Mouse (Mus musculus): ENCODE results near the gene Mrps7. TPM values are rescaled to one million over a fixed set of nuclear protein-coding genes. Genes with fewer than 3 reads are reported as not detected.

Mrps7 gene
- polyA plus RNA-seq (2012; rRNA removed) (40.2 and 47.4 TPM in 2 replicates), polyA plus RNA-seq (2014; fragmentation: Nextera tagmentation; extraction: Ambion mirVana) (86.6 and 89.0 TPM in 2 replicates)

DNA sequence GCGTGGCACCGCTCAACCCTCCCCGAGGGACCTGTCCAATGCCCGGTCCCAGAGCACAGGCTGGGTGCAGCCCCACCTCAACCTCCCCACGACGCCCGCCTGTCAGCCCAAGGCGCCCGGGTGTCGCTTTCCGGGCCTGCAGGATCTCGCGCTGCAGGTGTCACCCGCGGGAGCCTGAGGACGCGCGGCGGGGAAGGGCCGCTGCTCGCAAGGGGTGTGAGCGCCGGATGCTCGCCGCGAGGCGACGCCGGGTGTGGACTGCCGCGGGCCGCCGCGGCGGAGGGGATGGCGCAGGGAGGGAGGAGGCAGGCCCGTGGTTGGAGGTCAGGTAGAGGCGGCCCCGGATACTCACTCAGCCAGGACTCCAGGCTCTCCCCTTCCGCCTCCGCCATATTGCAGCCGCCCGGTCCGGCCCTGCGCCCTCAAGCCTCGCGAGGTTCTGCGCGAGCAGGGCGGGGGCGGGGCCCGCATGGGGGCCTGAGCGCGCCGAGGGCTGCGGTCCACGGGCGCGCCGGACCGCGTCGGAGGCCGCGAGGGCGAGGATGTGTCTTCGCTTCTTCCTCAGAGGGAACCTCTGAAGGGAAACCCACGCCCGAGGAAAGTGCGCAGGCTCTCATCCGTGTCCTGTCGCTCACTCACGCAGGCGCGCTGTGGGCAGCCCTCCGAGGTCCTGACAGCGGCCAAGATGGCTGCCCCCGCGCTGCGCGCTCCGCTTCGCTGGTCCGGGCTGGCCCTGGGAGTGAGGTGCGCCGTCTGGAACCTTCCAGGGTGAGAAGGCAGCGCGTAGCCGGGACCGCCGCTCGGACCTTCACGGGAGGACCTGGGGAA, at the start of gene Mrps7, which contains the start of gene Gga3:
Gene Mrps7 (plus strand): TSS at position 450 of the 828 bp plus-strand sequence.
Gene Gga3 (minus strand): TSS at position 576 of the 828 bp plus-strand sequence.
- H3K36me3 ChIP-seq (ENCODE audit: control insufficient read depth, insufficient read depth, low read length) = peaks cover 48% of the 10 kb centered on the region
- no peaks in the 10 kb centered on the region for H3K9me3 ChIP-seq (ENCODE audit: control insufficient read depth, low read length)
- H3K4me2 ChIP-seq (replicated peaks; ENCODE audit: low read depth, low read length, severe bottlenecking) = peak within 1 kb of the TSS; percentile 94
- peak; percentile 96 for TF ChIP-seq POLR2A (IDR thresholded peaks at IDR 0.05; ENCODE audit: borderline replicate concordance, extremely low read depth, insufficient read depth, insufficient read length)
- H3K27me3 ChIP-seq (ENCODE audit: control insufficient read depth, insufficient read depth, low read length) = no peaks in the 10 kb centered on the region
- peaks cover 14% of the 10 kb centered on the region for H3K4me1 ChIP-seq (ENCODE audit: control insufficient read depth, insufficient read depth, low read length)
- H3K9ac ChIP-seq (ENCODE audit: low read depth, low read length, severe bottlenecking) = peak within 1 kb of the TSS; percentile 90
- ATAC-seq (ENCODE audit: low FRiP score, low read depth) (peak; percentile 98), DNase-seq (ENCODE audit: low spot score) (peak; percentile 80)
- 2% methylated on average over 52 of the region's 93 CpGs for WGBS
- H3K4me3 ChIP-seq (replicated peaks; ENCODE audit: low read length) = peak within 1 kb of the TSS; percentile 97
- H3K27ac ChIP-seq (replicated peaks; ENCODE audit: low read depth, low read length) = peak within 1 kb of the TSS; percentile 94

DNA sequence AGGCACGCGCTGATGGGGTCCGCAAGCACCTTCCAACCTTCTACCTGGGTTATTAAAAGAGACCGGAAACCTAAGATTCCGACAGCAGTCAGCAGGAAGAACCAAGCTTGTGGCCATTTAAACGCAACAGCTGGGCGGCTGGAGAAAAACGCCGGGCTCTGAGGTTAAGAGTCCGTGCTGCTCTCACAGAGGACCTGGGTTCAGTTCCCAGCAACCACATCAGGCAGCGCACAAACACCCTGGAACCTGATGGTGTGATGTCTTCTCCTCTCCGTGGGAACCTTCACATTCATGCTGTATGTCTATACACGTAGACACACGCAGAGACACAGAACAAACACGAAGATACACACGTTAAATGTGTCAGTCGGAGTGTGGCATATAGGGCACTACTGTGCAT, 48.0 kb upstream of the Mrps7 start:
- no peak for TF ChIP-seq POLR2A (IDR thresholded peaks at IDR 0.05; ENCODE audit: borderline replicate concordance, extremely low read depth, insufficient read depth, insufficient read length)
- H3K27ac ChIP-seq (replicated peaks; ENCODE audit: low read depth, low read length) = no peak overlapping the region

DNA sequence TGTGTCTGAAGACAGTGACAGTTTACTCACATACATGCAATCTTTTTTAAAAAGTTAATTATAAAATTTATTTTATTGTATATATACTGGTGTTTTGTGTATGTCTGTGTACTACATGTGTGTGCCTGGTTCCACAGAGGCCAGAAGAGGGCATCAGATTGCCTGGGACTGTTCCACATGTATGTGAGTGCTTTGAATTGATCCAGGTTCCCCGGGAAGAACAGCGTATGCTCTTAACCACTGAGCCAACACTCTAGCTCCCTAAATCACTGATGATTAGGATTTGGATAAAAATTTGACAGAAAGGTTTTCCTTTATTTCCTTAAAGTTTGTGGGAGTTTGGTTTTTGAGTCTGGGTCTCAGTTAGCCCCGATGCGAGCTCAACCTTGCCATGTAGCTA, 40.3 kb upstream of the Mrps7 start:
- H3K9ac ChIP-seq (ENCODE audit: low read depth, low read length, severe bottlenecking) = peak overlapping the region; percentile 60
- peak overlapping the region; percentile 57 for H3K4me3 ChIP-seq (replicated peaks; ENCODE audit: low read length)
- no peak for TF ChIP-seq POLR2A (IDR thresholded peaks at IDR 0.05; ENCODE audit: borderline replicate concordance, extremely low read depth, insufficient read depth, insufficient read length)
- peak overlapping the region; percentile 72 for H3K4me2 ChIP-seq (replicated peaks; ENCODE audit: low read depth, low read length, severe bottlenecking)
- WGBS = 49% methylated on average over 4 of the region's 4 CpGs
- H3K36me3 ChIP-seq (ENCODE audit: control insufficient read depth, insufficient read depth, low read length) = peaks cover 22% of the 10 kb centered on the region
- H3K4me1 ChIP-seq (ENCODE audit: control insufficient read depth, insufficient read depth, low read length) = peaks cover 8% of the 10 kb centered on the region
- no peaks in the 10 kb centered on the region for H3K27me3 ChIP-seq (ENCODE audit: control insufficient read depth, insufficient read depth, low read length)
- H3K27ac ChIP-seq (replicated peaks; ENCODE audit: low read depth, low read length) = peak overlapping the region; percentile 78
- DNase-seq (ENCODE audit: low spot score) (no peak), ATAC-seq (ENCODE audit: low FRiP score, low read depth) (no peak)
- H3K9me3 ChIP-seq (ENCODE audit: control insufficient read depth, low read length) = no peaks in the 10 kb centered on the region

More for the DNA sequence above, 48.0 kb upstream of the Mrps7 start:
- Histone ChIP-seq H3K4me3 (replicated peaks; ENCODE audit: low read length) (no peak overlapping the region), H3K9me3 (ENCODE audit: control insufficient read depth, low read length) (no peaks in the 10 kb centered on the region), H3K4me1 (ENCODE audit: control insufficient read depth, insufficient read depth, low read length) (no peaks in the 10 kb centered on the region), H3K9ac (ENCODE audit: low read depth, low read length, severe bottlenecking) (no peak overlapping the region), H3K36me3 (ENCODE audit: control insufficient read depth, insufficient read depth, low read length) (no peaks in the 10 kb centered on the region), H3K27me3 (ENCODE audit: control insufficient read depth, insufficient read depth, low read length) (no peaks in the 10 kb centered on the region), H3K4me2 (replicated peaks; ENCODE audit: low read depth, low read length, severe bottlenecking) (no peak overlapping the region)
- ATAC-seq (ENCODE audit: low FRiP score, low read depth) (no peak), DNase-seq (ENCODE audit: low spot score) (no peak)
- WGBS = 76% methylated on average over 17 of the region's 17 CpGs

DNA sequence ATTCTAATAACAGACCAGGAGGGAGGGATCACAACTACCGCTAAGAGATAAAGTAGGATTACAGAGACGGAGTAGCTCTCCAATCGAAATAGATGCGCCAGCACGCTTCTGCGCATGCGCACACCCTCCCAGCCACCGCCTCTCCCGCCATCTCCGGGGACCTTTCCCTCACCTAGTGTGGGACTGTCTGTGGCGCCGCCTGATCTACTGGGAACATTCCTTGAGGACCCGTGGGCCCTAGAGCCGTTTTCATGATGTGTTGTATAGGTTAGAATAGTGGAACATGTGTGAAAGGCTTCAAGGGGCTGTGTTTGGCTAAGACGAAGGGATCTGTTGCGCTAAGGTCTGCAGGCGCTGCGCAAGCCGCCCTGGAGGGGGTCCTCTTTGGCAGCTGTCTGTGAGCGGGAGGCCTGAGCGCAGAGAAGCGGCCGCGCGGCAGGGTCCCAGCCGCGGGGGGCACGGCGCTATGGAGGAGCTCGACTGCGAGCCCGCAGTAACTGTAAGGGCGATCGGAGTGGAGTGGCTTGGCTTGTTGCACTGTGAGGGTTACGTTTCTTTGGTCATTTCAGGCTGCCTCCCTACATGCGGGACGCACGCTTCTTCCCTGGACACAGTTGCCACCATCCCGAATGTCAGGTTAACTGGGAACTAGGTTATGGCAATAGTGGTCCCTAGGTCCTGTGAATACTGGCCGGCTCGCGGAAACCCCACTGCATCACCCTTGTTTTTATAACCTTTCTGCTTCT, 39.5 kb upstream of the Mrps7 start, which contains the start of gene Nup85:
Gene Nup85 (plus strand): TSS at position 371 of the 746 bp plus-strand sequence.
- ATAC-seq (ENCODE audit: low FRiP score, low read depth) (peak; percentile 92), DNase-seq (ENCODE audit: low spot score) (peak; percentile 99)
- Histone ChIP-seq H3K9me3 (ENCODE audit: control insufficient read depth, low read length) (no peaks in the 10 kb centered on the region), H3K27me3 (ENCODE audit: control insufficient read depth, insufficient read depth, low read length) (no peaks in the 10 kb centered on the region), H3K9ac (ENCODE audit: low read depth, low read length, severe bottlenecking) (peak within 1 kb of the TSS; percentile 60), H3K36me3 (ENCODE audit: control insufficient read depth, insufficient read depth, low read length) (peaks cover 30% of the 10 kb centered on the region), H3K4me2 (replicated peaks; ENCODE audit: low read depth, low read length, severe bottlenecking) (peak within 1 kb of the TSS; percentile 72), H3K4me1 (ENCODE audit: control insufficient read depth, insufficient read depth, low read length) (peaks cover 8% of the 10 kb centered on the region), H3K4me3 (replicated peaks; ENCODE audit: low read length) (peak within 1 kb of the TSS; percentile 57), H3K27ac (replicated peaks; ENCODE audit: low read depth, low read length) (peak within 1 kb of the TSS; percentile 78)
- peak; percentile 85 for TF ChIP-seq POLR2A (IDR thresholded peaks at IDR 0.05; ENCODE audit: borderline replicate concordance, extremely low read depth, insufficient read depth, insufficient read length)
- WGBS = under 1% methylated on average over 42 of the region's 42 CpGs

DNA sequence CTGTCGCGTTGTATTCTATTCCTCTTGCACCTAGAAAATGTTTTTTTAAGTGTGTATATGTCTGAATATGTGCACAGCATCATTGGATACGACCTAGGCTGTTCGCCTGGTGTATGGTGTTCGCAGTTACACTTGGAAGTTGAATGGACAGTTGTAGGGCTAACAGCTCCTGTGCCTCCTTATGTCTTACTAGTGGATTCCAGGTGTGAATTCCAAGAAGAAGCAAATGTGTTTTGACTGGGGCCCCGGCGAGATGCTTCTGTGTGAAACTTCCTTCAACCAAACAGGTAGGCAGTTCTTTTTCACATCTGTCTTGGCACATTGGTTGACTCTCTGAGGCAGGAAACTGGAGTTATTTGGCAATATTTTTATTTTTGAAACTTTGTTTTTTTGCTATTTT, 38.8 kb upstream of the Mrps7 start:
- WGBS = 18% methylated on average over 7 of the region's 7 CpGs
- Histone ChIP-seq H3K27me3 (ENCODE audit: control insufficient read depth, insufficient read depth, low read length) (no peaks in the 10 kb centered on the region), H3K4me2 (replicated peaks; ENCODE audit: low read depth, low read length, severe bottlenecking) (peak overlapping the region; percentile 72), H3K9me3 (ENCODE audit: control insufficient read depth, low read length) (no peaks in the 10 kb centered on the region), H3K4me3 (replicated peaks; ENCODE audit: low read length) (peak overlapping the region; percentile 57), H3K36me3 (ENCODE audit: control insufficient read depth, insufficient read depth, low read length) (peaks cover 37% of the 10 kb centered on the region), H3K4me1 (ENCODE audit: control insufficient read depth, insufficient read depth, low read length) (peaks cover 8% of the 10 kb centered on the region), H3K9ac (ENCODE audit: low read depth, low read length, severe bottlenecking) (peak overlapping the region; percentile 60), H3K27ac (replicated peaks; ENCODE audit: low read depth, low read length) (no peak overlapping the region)
- DNase-seq (ENCODE audit: low spot score) = no peak
- ATAC-seq (ENCODE audit: low FRiP score, low read depth) = no peak
- TF ChIP-seq POLR2A (IDR thresholded peaks at IDR 0.05; ENCODE audit: borderline replicate concordance, extremely low read depth, insufficient read depth, insufficient read length) = no peak

Measured in limb, embryonic 14.5 days (tissue).